Mouse (Mus musculus) midbrain, postnatal 0 days (tissue): ENCODE data around the gene Lgi1. TPM values are rescaled to one million over a fixed set of nuclear protein-coding genes. Genes with fewer than 3 reads are reported as not detected.

Experiments
- ATAC-seq: fragments of 200-750 bp; cut with Nextera tagmentation; 2 replicates; pipeline ENCODE4 v1.8.0; 2017; ENCODE audit warnings: moderate number of reproducible peaks, mild to moderate bottlenecking, moderate TSS enrichment, moderate library complexity; ENCODE audit not compliant: low FRiP score
- DNase-seq: peaks from one replicate; pipeline ENCODE4 v3.0.0-alpha.2; 2015; ENCODE audit warnings: low spot score
- H3K27ac ChIP-seq: fragments of 300-500 bp; sonication (generic); 2 replicates; pipeline ENCODE4 v1.5.1; 2014; ENCODE audit warnings: low read depth, mild to moderate bottlenecking, low read length, mixed read lengths
- H3K27me3 ChIP-seq: fragments of 300-500 bp; sonication (generic); 2 replicates; pipeline ENCODE4 v1.6.1; 2014; ENCODE audit warnings: low read length, control low read depth, mixed read lengths; ENCODE audit not compliant: insufficient read depth
- H3K36me3 ChIP-seq: fragments of 300-500 bp; sonication (generic); 2 replicates; pipeline ENCODE4 v1.6.1; 2014; ENCODE audit warnings: low read length, control low read depth, mixed read lengths; ENCODE audit not compliant: insufficient read depth
- H3K4me1 ChIP-seq: fragments of 300-500 bp; sonication (generic); 2 replicates; pipeline ENCODE4 v1.6.1; 2014; ENCODE audit warnings: mild to moderate bottlenecking, control low read depth, antibody characterized with exemption, low read length, mixed read lengths; ENCODE audit not compliant: insufficient read depth
- H3K4me2 ChIP-seq: fragments of 300-500 bp; sonication (generic); 2 replicates; pipeline ENCODE4 v1.6.1; 2014; ENCODE audit warnings: low read depth, mild to moderate bottlenecking, low read length, mixed read lengths; ENCODE audit not compliant: poor library complexity, severe bottlenecking
- H3K4me3 ChIP-seq: fragments of 300-500 bp; sonication (generic); 2 replicates; pipeline ENCODE4 v1.5.1; 2014; ENCODE audit warnings: low read depth, mild to moderate bottlenecking, low read length, moderate library complexity
- H3K9ac ChIP-seq: fragments of 300-500 bp; sonication (generic); replicated peaks from 2 replicates; pipeline ENCODE4 v1.6.1; 2014; ENCODE audit warnings: mild to moderate bottlenecking, low read length, moderate library complexity, mixed read lengths; ENCODE audit not compliant: poor library complexity, severe bottlenecking
- H3K9me3 ChIP-seq: fragments of 300-500 bp; sonication (generic); 2 replicates; pipeline ENCODE4 v1.6.1; 2016; ENCODE audit warnings: low read length, control low read depth
- CTCF ChIP-seq: IDR thresholded peaks from 2 replicates; pipeline ENCODE4 v1.5.1; 2016; ENCODE audit warnings: antibody characterized with exemption, mild to moderate bottlenecking
- WGBS: fragments of 180-500 bp; shearing (Covaris S2); extraction: QIAGEN DNeasy Blood & Tissue Kit; methylation state at CpG from one replicate; pipeline ENCODE4 v1.1.7; 2014; 5-methylcytosine and 5-hydroxymethylcytosine counted together
- polyA plus RNA-seq: library from polyadenylated mRNA; unstranded; fragments of >200 nt; fragmentation: Nextera tagmentation; extraction: Ambion mirVana; gene quantifications from 2 replicates; pipeline ENCODE4 v1.2.1, GENCODE M21; 2015
- total RNA-seq: library from RNA; depleted of rRNA; stranded (reverse); fragments of >200 nt; gene quantifications from 2 replicates; pipeline ENCODE4 v1.2.3, GENCODE M21; 2014

Lgi1 gene
- total and polyA plus RNA-seq, 2 experiments from 2014 or later = 28.3 to 32.8 TPM

DNA sequence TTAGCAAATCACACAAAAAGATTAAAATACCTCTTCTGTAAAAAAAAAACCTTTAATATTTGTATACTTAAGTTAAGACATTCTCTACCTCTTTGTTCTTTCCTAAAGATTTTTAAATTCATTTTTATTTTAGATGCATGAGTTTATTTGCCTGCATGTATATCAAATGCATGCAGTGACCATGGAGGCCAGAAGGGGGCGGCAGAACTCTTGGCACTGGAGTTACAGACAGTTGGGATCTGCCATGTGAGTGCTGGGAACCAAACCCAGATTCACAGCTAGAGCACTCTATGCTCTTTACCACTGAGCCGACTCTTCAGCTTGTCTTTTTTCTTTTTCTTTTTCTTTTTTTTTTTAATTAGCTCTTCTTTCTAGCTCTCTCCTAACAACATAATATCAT, 35.6 kb upstream of the Lgi1 start:
- no peaks in the 10 kb centered on the region for H3K4me1 ChIP-seq
- H3K9me3 ChIP-seq = no peaks in the 10 kb centered on the region
- no peak overlapping the region for H3K4me2 ChIP-seq
- no peaks in the 10 kb centered on the region for H3K27me3 ChIP-seq
- no peak overlapping the region for H3K4me3 ChIP-seq
- WGBS = 55% methylated on average over 2 of the region's 2 CpGs
- no peaks in the 10 kb centered on the region for H3K36me3 ChIP-seq
- peak; percentile 42 for TF ChIP-seq CTCF
- DNase-seq (no peak), ATAC-seq (no peak)
- H3K9ac ChIP-seq = no peak overlapping the region
- H3K27ac ChIP-seq = no peak overlapping the region

DNA sequence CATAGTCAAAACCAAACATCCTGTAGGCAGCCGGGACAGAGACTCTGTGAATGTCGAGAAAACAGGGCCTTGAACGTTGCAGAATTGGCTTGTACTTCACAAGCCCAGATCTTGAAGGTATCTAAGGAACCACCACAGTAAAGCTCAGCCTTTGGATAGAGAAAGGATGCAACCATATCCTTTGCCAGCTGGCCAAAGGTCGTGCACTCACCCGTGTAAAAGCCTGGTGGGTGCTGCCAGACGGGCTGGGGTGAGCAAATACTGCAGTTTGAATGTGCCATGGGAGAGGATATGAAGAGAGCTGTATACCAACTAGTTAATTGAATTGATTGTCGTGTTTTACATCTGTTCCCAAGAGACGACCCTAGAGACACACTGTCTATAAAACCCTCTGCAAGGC, 32.2 kb upstream of the Lgi1 start:
- WGBS = 23% methylated on average over 8 of the region's 8 CpGs
- H3K9ac ChIP-seq = no peak overlapping the region
- no peak for TF ChIP-seq CTCF
- ATAC-seq (no peak), DNase-seq (no peak)
- no peaks in the 10 kb centered on the region for H3K9me3 ChIP-seq
- no peaks in the 10 kb centered on the region for H3K4me1 ChIP-seq
- no peak overlapping the region for H3K27ac ChIP-seq
- H3K4me3 ChIP-seq = no peak overlapping the region
- no peaks in the 10 kb centered on the region for H3K27me3 ChIP-seq
- H3K36me3 ChIP-seq = no peaks in the 10 kb centered on the region
- no peak overlapping the region for H3K4me2 ChIP-seq

DNA sequence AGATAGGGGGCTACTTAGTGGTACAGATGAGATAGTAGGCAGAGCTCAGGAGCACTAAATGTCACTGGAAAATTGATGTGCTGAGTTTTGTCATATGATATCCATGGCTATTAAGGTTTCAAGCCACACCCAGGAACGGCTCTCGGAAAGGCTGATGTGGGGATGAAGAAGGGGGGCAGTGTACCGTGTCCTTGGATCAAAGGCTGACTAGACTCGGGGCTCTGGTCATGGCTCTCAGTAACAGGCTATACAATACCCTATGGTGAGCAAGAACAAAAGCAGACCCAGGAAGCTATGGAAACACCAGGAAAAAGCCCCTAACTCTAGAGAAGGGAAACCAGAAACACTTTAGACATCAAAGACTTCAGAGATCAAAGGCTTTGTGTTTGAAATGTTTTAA, 31.8 kb upstream of the Lgi1 start:
- no peaks in the 10 kb centered on the region for H3K36me3 ChIP-seq
- 2% methylated on average over 4 of the region's 4 CpGs for WGBS
- no peaks in the 10 kb centered on the region for H3K9me3 ChIP-seq
- TF ChIP-seq CTCF = no peak
- H3K27me3 ChIP-seq = no peaks in the 10 kb centered on the region
- H3K27ac ChIP-seq = no peak overlapping the region
- H3K4me3 ChIP-seq = no peak overlapping the region
- no peak for DNase-seq
- H3K4me2 ChIP-seq = no peak overlapping the region
- no peaks in the 10 kb centered on the region for H3K4me1 ChIP-seq
- ATAC-seq = no peak
- H3K9ac ChIP-seq = no peak overlapping the region

DNA sequence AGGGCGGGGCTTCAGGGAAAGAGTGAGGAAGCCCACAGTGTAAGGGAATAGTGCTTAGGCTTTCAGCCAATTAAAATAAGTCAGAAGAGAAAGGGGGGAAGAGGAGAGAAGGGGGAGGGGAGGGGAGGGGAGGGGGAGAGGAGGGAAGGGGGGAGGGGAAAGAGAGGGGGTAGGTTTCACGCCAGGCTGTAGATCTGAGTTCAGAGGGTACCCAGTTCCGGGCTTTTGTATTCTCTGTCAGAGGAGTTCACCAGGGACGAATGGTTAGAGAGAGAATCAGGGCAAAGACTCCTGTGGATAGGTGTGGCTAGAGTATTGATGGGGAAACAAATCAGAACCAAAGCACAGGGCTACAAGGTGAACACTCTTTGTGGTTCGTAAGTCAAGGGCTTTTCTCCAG, 27.8 kb upstream of the Lgi1 start:
- no peak for TF ChIP-seq CTCF
- 56% methylated on average over 5 of the region's 5 CpGs for WGBS
- H3K27me3 ChIP-seq = no peaks in the 10 kb centered on the region
- DNase-seq = no peak
- ATAC-seq = no peak
- H3K9ac ChIP-seq = no peak overlapping the region
- no peak overlapping the region for H3K4me2 ChIP-seq
- no peaks in the 10 kb centered on the region for H3K9me3 ChIP-seq
- no peak overlapping the region for H3K27ac ChIP-seq
- H3K4me3 ChIP-seq = no peak overlapping the region
- no peaks in the 10 kb centered on the region for H3K36me3 ChIP-seq
- peaks cover 4% of the 10 kb centered on the region; the same call in 1 of the 2 replicates for H3K4me1 ChIP-seq

DNA sequence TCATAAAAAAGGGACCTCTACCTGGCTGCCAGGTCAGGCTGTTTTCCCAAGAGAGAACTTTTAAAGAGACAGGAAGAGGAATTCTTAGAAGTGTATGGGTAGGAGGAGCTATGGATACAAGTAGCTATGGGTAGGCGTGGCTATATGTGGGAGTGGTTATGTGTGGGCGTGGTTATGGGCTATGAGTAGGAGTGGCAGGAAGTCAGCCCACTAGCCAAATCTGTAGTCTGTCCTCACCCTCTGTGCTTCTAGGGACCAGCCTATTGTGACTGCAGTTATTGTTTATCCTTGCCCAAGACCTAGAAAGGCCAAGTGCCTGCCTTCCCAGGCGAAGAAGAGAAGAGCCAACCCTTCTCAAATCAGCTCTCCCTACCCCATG, 26.5 kb upstream of the Lgi1 start:
- no peak for TF ChIP-seq CTCF
- ATAC-seq (0 out of 2 replicates have a peak, but pooled peaks have one; percentile 50), DNase-seq (peak; percentile 38)
- H3K27me3 ChIP-seq = no peaks in the 10 kb centered on the region
- H3K4me1 ChIP-seq = peaks cover 4% of the 10 kb centered on the region; the same call in 1 of the 2 replicates
- no peak overlapping the region for H3K27ac ChIP-seq
- no peak overlapping the region for H3K9ac ChIP-seq
- WGBS = 56% methylated on average over 3 of the region's 3 CpGs
- no peaks in the 10 kb centered on the region for H3K9me3 ChIP-seq
- H3K4me3 ChIP-seq = no peak overlapping the region
- H3K36me3 ChIP-seq = no peaks in the 10 kb centered on the region
- no peak overlapping the region for H3K4me2 ChIP-seq

DNA sequence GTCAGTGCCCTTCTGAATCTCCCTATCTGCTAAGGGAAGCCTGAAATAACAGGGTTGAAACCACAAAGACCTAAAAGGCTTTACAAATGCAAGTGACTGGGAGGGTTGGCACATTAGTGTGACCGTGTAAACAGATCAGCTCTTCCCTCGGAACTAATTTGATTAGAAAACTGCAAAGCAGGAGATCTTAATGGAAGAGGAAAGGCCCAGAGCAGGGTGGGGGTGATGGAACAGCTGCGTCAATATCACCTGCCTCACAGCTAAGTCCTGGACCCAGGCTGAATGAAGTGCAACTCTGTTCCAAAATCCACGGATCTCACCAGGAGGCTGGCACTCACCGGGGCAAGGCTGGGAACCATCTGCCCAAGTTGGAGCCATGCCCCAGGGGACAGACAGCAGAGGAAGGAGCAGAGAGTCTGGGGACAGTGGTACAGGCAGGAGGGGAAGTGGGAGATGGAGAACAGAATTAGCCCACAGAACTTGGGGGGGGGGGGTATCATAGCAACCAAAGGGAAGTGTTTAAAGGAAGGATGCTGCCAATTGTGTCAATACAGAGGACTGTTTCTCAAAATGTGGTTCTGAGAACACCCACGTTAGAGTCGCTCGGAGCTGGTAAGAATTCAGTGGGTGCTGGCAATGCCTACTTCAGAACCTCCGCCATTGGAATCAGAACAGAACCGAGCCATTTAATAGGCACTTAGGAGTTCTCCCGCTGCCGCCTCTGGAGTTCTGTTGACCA, 26.0 kb upstream of the Lgi1 start:
- no peaks in the 10 kb centered on the region for H3K36me3 ChIP-seq
- no peaks in the 10 kb centered on the region for H3K27me3 ChIP-seq
- H3K9ac ChIP-seq = no peak overlapping the region
- ATAC-seq = peak; percentile 55
- H3K9me3 ChIP-seq = no peaks in the 10 kb centered on the region
- H3K4me1 ChIP-seq = peaks cover 4% of the 10 kb centered on the region; the same call in 1 of the 2 replicates
- H3K27ac ChIP-seq = no peak overlapping the region
- H3K4me3 ChIP-seq = no peak overlapping the region
- H3K4me2 ChIP-seq = no peak overlapping the region
- DNase-seq = peak; percentile 53
- WGBS = 43% methylated on average over 12 of the region's 12 CpGs
- TF ChIP-seq CTCF = no peak
